Mouse (Mus musculus): ENCODE data around the gene Qrich1. TPM values are rescaled to one million over a fixed set of nuclear protein-coding genes. Genes with fewer than 3 reads are reported as not detected.

The Qrich1 gene
- polyA plus RNA-seq, 1 experiment from 2014 or later, result 129 TPM

DNA sequence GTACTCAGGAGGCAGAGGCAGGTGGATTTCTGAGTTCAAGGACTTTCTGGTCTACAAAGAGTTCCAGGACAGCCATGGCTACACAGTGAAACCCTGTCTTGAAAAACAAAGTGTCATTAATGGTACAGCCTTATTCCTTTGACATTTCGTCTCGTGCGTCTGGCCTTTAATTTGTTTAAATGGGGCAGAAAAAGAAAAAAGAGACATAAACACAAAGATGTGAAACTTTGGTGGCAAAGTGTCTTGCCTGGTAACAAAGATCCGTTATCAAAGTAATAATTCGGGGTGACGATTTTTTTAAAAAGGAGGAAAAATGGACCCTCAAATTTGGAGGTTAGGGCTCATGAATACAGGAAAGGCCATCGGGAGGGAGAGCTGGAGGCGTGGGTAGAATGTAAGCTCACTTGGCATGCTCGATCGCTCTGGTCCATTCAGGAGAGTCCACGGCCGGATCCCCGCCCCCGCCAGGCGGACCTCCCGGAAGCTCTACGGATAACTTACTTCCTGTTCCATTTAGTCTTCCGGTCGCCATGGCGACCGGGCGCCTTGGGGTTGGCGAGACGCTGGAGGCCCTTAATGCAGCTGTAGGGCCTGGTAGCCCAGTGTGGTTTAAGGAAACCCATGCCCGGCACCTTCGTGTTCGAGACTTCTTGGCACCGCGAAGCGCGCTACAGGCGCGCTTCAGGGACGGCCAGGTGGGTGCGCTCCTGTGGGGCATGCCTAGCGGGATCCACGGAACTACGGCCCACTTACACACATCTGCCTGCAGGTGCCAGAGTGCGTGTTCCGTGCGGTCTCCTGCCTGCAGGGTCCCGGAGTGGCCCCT lies 53.0 kb downstream of the Qrich1 start, which contains the start of gene Dalrd3:
Dalrd3 (plus strand) TSS at position 506 of the 826 bp plus-strand sequence.
- H3K27ac ChIP-seq (ENCODE audit: low read length), result peak within 1 kb of the TSS; percentile 73
- 6% methylated on average over 42 of the region's 42 CpGs for WGBS
- ATAC-seq (ENCODE audit: low FRiP score, low TSS enrichment), result peak; percentile 62
- peaks cover 32% of the 10 kb centered on the region for H3K4me1 ChIP-seq (ENCODE audit: insufficient read depth, low read length)
- no peaks in the 10 kb centered on the region for H3K9me3 ChIP-seq (ENCODE audit: low read length)
- H3K4me3 ChIP-seq (ENCODE audit: low read length), result peak within 1 kb of the TSS; percentile 64
- peaks cover 44% of the 10 kb centered on the region for H3K36me3 ChIP-seq (ENCODE audit: insufficient read depth, low read length)
- no peaks in the 10 kb centered on the region for H3K27me3 ChIP-seq (ENCODE audit: insufficient read depth, low read length)
- peak within 1 kb of the TSS; percentile 94 for H3K4me2 ChIP-seq (replicated peaks; ENCODE audit: low read depth, low read length)
- peak within 1 kb of the TSS; percentile 74 for H3K9ac ChIP-seq (replicated peaks; ENCODE audit: low read length)

- ATAC-seq (ENCODE audit: low FRiP score, low TSS enrichment), result peak; percentile 3; the same call in 1 of the 2 replicates
- H3K9me3 ChIP-seq (ENCODE audit: low read length), result no peaks in the 10 kb centered on the region
- H3K4me1 ChIP-seq (ENCODE audit: insufficient read depth, low read length), result peaks cover 36% of the 10 kb centered on the region
- H3K4me3 ChIP-seq (ENCODE audit: low read length), result peak overlapping the region; percentile 64
- H3K27me3 ChIP-seq (ENCODE audit: insufficient read depth, low read length), result no peaks in the 10 kb centered on the region
- H3K9ac ChIP-seq (replicated peaks; ENCODE audit: low read length), result peak overlapping the region; percentile 74
- WGBS, result under 1% methylated on average over 40 of the region's 40 CpGs
- peak overlapping the region; percentile 94 for H3K4me2 ChIP-seq (replicated peaks; ENCODE audit: low read depth, low read length)
- peaks cover 37% of the 10 kb centered on the region for H3K36me3 ChIP-seq (ENCODE audit: insufficient read depth, low read length)
- H3K27ac ChIP-seq (ENCODE audit: low read length), result peak overlapping the region; percentile 29
Measured at GRCm38 (mm10) chr9:108570207-108570896, 53.7 kb downstream of the Qrich1 start.

DNA sequence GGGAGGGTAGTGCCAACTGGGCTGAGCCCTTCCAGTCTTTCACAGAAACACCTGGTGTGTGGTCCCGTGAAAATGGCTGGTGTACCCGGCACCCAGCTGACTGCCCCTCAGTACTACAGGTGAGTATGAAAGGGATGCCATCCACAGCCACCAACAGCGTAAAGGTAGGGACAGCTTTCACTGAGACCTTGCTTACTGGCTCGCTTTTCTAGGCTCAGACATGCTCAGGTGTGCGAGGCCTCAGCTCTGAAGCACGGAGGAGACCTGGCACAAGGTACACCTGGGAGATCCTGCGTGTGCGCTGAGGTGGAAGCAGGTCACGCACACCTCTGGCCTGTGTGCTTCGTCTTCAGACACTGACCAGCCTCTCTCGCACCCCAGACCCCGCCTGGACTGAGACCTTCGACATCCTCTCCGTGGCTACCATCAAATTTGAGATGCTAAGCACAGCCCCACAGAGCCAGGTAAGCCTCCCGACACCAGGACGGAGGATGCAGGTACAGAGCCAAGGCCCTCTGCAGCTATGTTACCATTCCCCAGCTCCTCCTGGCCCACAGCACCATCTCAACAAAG lies 54.9 kb downstream of the Qrich1 start:
- no peak overlapping the region for H3K4me2 ChIP-seq (replicated peaks; ENCODE audit: low read depth, low read length)
- H3K4me1 ChIP-seq (ENCODE audit: insufficient read depth, low read length), result peaks cover 26% of the 10 kb centered on the region
- H3K27ac ChIP-seq (ENCODE audit: low read length), result no peak overlapping the region
- H3K9me3 ChIP-seq (ENCODE audit: low read length), result no peaks in the 10 kb centered on the region
- ATAC-seq (ENCODE audit: low FRiP score, low TSS enrichment), result no peak
- H3K27me3 ChIP-seq (ENCODE audit: insufficient read depth, low read length), result no peaks in the 10 kb centered on the region
- 92% methylated on average over 16 of the region's 16 CpGs for WGBS
- no peak overlapping the region for H3K9ac ChIP-seq (replicated peaks; ENCODE audit: low read length)
- H3K36me3 ChIP-seq (ENCODE audit: insufficient read depth, low read length), result peaks cover 40% of the 10 kb centered on the region
- H3K4me3 ChIP-seq (ENCODE audit: low read length), result no peak overlapping the region

GRCm38 (mm10) chr9:108572321-108572720 lies 55.7 kb downstream of the Qrich1 start:
- Histone ChIP-seq H3K27ac (ENCODE audit: low read length) (no peak overlapping the region), H3K36me3 (ENCODE audit: insufficient read depth, low read length) (peaks cover 40% of the 10 kb centered on the region), H3K4me2 (replicated peaks; ENCODE audit: low read depth, low read length) (no peak overlapping the region), H3K9me3 (ENCODE audit: low read length) (no peaks in the 10 kb centered on the region), H3K4me3 (ENCODE audit: low read length) (no peak overlapping the region), H3K4me1 (ENCODE audit: insufficient read depth, low read length) (peaks cover 33% of the 10 kb centered on the region), H3K9ac (replicated peaks; ENCODE audit: low read length) (no peak overlapping the region), H3K27me3 (ENCODE audit: insufficient read depth, low read length) (no peaks in the 10 kb centered on the region)
- no peak for ATAC-seq (ENCODE audit: low FRiP score, low TSS enrichment)
- 74% methylated on average over 10 of the region's 10 CpGs for WGBS

DNA sequence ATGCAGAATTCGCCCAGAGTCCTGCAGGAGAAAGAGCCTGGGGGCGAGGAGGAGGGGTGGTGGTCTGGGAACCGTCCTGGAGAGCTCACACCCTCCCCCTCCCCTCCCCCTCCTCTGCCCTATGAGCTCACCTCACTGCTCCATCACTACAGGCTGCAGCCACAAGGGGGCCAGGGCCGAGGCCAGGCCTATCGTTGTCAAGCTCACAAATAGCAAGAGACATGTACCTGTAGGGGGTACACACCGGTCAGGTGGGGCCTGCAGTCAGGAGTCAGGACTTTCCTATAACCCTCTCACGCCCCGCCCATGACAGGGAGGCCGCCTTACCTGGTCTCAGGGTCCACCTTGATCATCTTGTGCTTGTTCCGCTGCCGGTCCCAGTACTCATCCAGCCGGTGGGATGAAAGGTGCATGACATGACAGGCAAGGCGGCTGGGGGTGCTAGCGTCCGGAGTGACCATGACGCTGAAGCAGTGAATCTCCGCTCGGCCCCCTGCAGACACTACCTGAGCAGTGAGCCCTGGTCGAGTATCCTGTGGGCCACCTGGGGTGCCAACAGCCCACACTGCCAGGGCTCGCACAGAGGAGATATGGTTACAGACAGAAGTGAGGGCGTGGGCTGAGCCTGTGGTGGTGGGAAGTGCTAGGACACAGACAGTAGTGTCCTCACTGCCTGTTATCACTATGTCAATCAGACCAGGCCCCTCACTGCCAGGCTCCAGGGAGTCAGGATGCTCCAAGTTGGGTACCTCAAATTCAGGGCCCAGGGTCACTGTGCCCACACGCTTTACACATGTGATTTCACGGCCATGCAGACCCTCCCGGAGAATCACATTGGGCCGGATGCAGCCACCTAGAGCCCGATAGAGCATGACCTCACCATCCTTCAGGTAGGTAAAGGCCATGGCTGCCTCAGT lies 57.4 kb downstream of the Qrich1 start:
- no peak for ATAC-seq (ENCODE audit: low FRiP score, low TSS enrichment)
- H3K27ac ChIP-seq (ENCODE audit: low read length), result no peak overlapping the region
- no peaks in the 10 kb centered on the region for H3K27me3 ChIP-seq (ENCODE audit: insufficient read depth, low read length)
- no peaks in the 10 kb centered on the region for H3K9me3 ChIP-seq (ENCODE audit: low read length)
- H3K9ac ChIP-seq (replicated peaks; ENCODE audit: low read length), result no peak overlapping the region
- H3K4me1 ChIP-seq (ENCODE audit: insufficient read depth, low read length), result peaks cover 26% of the 10 kb centered on the region
- peaks cover 40% of the 10 kb centered on the region for H3K36me3 ChIP-seq (ENCODE audit: insufficient read depth, low read length)
- H3K4me3 ChIP-seq (ENCODE audit: low read length), result no peak overlapping the region
- no peak overlapping the region for H3K4me2 ChIP-seq (replicated peaks; ENCODE audit: low read depth, low read length)
- WGBS, result 59% methylated on average over 25 of the region's 26 CpGs

DNA sequence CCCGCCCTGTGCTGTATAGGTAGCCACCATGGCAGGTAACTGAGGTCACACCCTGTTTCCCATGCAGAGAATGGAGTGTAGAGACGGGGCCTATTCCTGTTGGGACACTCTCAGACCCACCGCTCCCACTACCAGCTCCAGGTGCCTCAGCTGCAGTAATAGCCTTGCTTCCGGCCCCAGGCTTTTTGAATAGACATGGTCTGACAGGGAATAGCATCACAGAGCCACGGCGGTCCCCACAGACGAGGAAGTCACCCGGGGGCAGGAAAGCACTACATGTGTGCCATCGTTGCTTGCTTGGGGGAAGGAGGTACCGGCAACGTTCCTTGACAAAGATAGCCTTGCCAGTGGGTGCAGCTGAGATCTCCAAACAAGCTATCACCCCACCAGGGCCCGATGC lies 58.3 kb downstream of the Qrich1 start:
- Histone ChIP-seq H3K9me3 (ENCODE audit: low read length) (no peaks in the 10 kb centered on the region), H3K27ac (ENCODE audit: low read length) (no peak overlapping the region), H3K4me3 (ENCODE audit: low read length) (no peak overlapping the region), H3K4me2 (replicated peaks; ENCODE audit: low read depth, low read length) (no peak overlapping the region), H3K4me1 (ENCODE audit: insufficient read depth, low read length) (peaks cover 28% of the 10 kb centered on the region), H3K27me3 (ENCODE audit: insufficient read depth, low read length) (no peaks in the 10 kb centered on the region), H3K9ac (replicated peaks; ENCODE audit: low read length) (no peak overlapping the region), H3K36me3 (ENCODE audit: insufficient read depth, low read length) (peaks cover 40% of the 10 kb centered on the region)
- no peak for ATAC-seq (ENCODE audit: low FRiP score, low TSS enrichment)
- 91% methylated on average over 12 of the region's 12 CpGs for WGBS

DNA sequence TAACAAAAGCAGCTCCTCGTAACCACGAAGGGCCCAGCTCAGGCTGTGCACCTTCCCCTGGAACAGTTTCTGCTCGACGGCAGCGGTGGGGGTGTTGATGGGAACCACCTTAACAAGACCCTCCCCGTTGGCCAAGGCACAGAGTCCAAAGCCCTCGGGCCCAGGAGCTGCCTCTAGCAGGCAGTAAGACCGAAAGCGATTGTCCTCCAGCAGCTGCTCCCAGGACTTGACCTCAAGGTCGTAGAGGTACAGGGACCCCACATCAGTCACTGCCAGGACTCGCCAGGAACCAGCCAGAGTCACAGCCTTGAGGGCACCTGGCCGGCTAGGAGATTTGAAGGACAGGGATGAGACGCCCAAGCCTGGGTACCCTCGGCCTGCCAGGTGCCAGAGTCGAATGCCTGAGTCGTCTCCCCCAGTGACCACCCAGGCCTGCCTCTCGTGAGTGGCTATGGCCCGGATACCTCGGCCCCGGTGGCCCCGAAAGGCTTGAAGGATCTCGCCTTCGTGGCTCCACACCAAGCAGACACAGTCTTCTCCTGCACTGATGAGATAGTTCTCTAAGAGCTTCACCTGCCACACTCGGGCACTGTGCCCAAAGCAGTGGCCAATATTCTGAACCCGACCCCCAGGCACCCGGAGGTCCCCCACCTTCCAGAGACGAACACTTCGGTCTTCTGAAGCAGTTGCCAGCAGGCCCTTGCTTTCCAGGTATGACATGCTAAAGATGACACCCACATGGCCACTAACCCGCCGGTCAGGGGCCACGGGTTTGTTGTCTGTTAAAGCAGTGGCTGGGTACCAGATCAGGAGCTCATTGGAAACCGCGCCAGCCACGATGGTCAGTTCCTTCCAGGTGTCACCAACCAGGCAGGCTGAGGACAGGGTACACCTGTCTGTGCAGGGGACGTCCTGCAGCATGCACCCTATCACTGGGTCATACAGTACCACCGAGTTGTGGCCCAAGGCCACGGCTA lies 59.0 kb downstream of the Qrich1 start:
- ATAC-seq (ENCODE audit: low FRiP score, low TSS enrichment), result no peak

GRCm38 (mm10) chr9:108577025-108577424 lies 60.4 kb downstream of the Qrich1 start:
- ATAC-seq (ENCODE audit: low FRiP score, low TSS enrichment), result no peak
- peak overlapping the region; percentile 96 for H3K9ac ChIP-seq (replicated peaks; ENCODE audit: low read length)
- WGBS, result 41% methylated on average over 6 of the region's 6 CpGs
- no peaks in the 10 kb centered on the region for H3K9me3 ChIP-seq (ENCODE audit: low read length)
- peak overlapping the region; percentile 87 for H3K4me2 ChIP-seq (replicated peaks; ENCODE audit: low read depth, low read length)
- peaks cover 28% of the 10 kb centered on the region for H3K36me3 ChIP-seq (ENCODE audit: insufficient read depth, low read length)
- H3K4me1 ChIP-seq (ENCODE audit: insufficient read depth, low read length), result peaks cover 24% of the 10 kb centered on the region
- peak overlapping the region; percentile 81 for H3K4me3 ChIP-seq (ENCODE audit: low read length)
- H3K27me3 ChIP-seq (ENCODE audit: insufficient read depth, low read length), result no peaks in the 10 kb centered on the region
- 0 out of 2 replicates have a peak overlapping the region, but pooled peaks have one; percentile 22 for H3K27ac ChIP-seq (ENCODE audit: low read length)

More for the DNA sequence above, 59.0 kb downstream of the Qrich1 start:
- Histone ChIP-seq H3K4me3 (ENCODE audit: low read length) (no peak overlapping the region), H3K36me3 (ENCODE audit: insufficient read depth, low read length) (peaks cover 40% of the 10 kb centered on the region), H3K9me3 (ENCODE audit: low read length) (no peaks in the 10 kb centered on the region), H3K9ac (replicated peaks; ENCODE audit: low read length) (no peak overlapping the region), H3K27ac (ENCODE audit: low read length) (no peak overlapping the region), H3K4me2 (replicated peaks; ENCODE audit: low read depth, low read length) (no peak overlapping the region), H3K4me1 (ENCODE audit: insufficient read depth, low read length) (peaks cover 28% of the 10 kb centered on the region), H3K27me3 (ENCODE audit: insufficient read depth, low read length) (no peaks in the 10 kb centered on the region)
- WGBS, result 77% methylated on average over 37 of the region's 37 CpGs
